Mouse (Mus musculus): ENCODE measurements around the gene Laptm5. TPM values are rescaled to one million over a fixed set of nuclear protein-coding genes. Genes with fewer than 3 reads are reported as not detected.

Laptm5 gene
- polyA plus RNA-seq, 1 experiment from 2014 or later = 20.7 TPM

GRCm38 (mm10) chr4:130905025-130905424 is 7.9 kb upstream of the Laptm5 start:
- H3K9ac ChIP-seq (ENCODE audit: low read length) = no peak overlapping the region
- no peak overlapping the region for H3K4me3 ChIP-seq (ENCODE audit: low read depth, low read length)
- no peaks in the 10 kb centered on the region for H3K36me3 ChIP-seq (ENCODE audit: control insufficient read depth, insufficient read depth, low read length)
- H3K4me1 ChIP-seq (replicated peaks; ENCODE audit: control insufficient read depth, insufficient read depth, low read length) = 0 out of 2 replicates have a peak, but pooled peaks cover 2% of the 10 kb centered on the region
- H3K9me3 ChIP-seq (ENCODE audit: control insufficient read depth, low read length) = no peaks in the 10 kb centered on the region
- H3K27me3 ChIP-seq (ENCODE audit: control insufficient read depth, insufficient read depth, low read length) = no peaks in the 10 kb centered on the region
- DNase-seq (ENCODE audit: low spot score) = no peak
- ATAC-seq (replicated peaks; ENCODE audit: low FRiP score) = no peak
- H3K4me2 ChIP-seq (ENCODE audit: low read depth, low read length, severe bottlenecking) = no peak overlapping the region
- 74% methylated on average over 7 of the region's 7 CpGs for WGBS
- H3K27ac ChIP-seq (ENCODE audit: low read depth, low read length) = no peak overlapping the region

GRCm38 (mm10) chr4:130905882-130906281 is 7.0 kb upstream of the Laptm5 start:
- no peak overlapping the region for H3K27ac ChIP-seq (ENCODE audit: low read depth, low read length)
- WGBS = 87% methylated on average over 6 of the region's 6 CpGs

GRCm38 (mm10) chr4:130906296-130906695 is 6.6 kb upstream of the Laptm5 start:
- Histone ChIP-seq H3K4me3 (ENCODE audit: low read depth, low read length) (no peak overlapping the region), H3K4me2 (ENCODE audit: low read depth, low read length, severe bottlenecking) (no peak overlapping the region), H3K9me3 (ENCODE audit: control insufficient read depth, low read length) (no peaks in the 10 kb centered on the region), H3K4me1 (replicated peaks; ENCODE audit: control insufficient read depth, insufficient read depth, low read length) (0 out of 2 replicates have a peak, but pooled peaks cover 2% of the 10 kb centered on the region), H3K27me3 (ENCODE audit: control insufficient read depth, insufficient read depth, low read length) (no peaks in the 10 kb centered on the region), H3K9ac (ENCODE audit: low read length) (no peak overlapping the region), H3K36me3 (ENCODE audit: control insufficient read depth, insufficient read depth, low read length) (no peaks in the 10 kb centered on the region), H3K27ac (ENCODE audit: low read depth, low read length) (no peak overlapping the region)
- no peak for DNase-seq (ENCODE audit: low spot score)
- no peak for ATAC-seq (replicated peaks; ENCODE audit: low FRiP score)
- 36% methylated on average over 8 of the region's 8 CpGs for WGBS

More at GRCm38 (mm10) chr4:130905882-130906281, 7.0 kb upstream of the Laptm5 start:
- Histone ChIP-seq H3K4me3 (ENCODE audit: low read depth, low read length) (no peak overlapping the region), H3K27me3 (ENCODE audit: control insufficient read depth, insufficient read depth, low read length) (no peaks in the 10 kb centered on the region), H3K9ac (ENCODE audit: low read length) (no peak overlapping the region), H3K4me1 (replicated peaks; ENCODE audit: control insufficient read depth, insufficient read depth, low read length) (0 out of 2 replicates have a peak, but pooled peaks cover 2% of the 10 kb centered on the region), H3K4me2 (ENCODE audit: low read depth, low read length, severe bottlenecking) (no peak overlapping the region), H3K36me3 (ENCODE audit: control insufficient read depth, insufficient read depth, low read length) (no peaks in the 10 kb centered on the region), H3K9me3 (ENCODE audit: control insufficient read depth, low read length) (no peaks in the 10 kb centered on the region)
- DNase-seq (ENCODE audit: low spot score) (no peak), ATAC-seq (replicated peaks; ENCODE audit: low FRiP score) (no peak)

GRCm38 (mm10) chr4:130907200-130908069 is 5.5 kb upstream of the Laptm5 start:
- Histone ChIP-seq H3K9me3 (ENCODE audit: control insufficient read depth, low read length) (no peaks in the 10 kb centered on the region), H3K4me3 (ENCODE audit: low read depth, low read length) (no peak overlapping the region), H3K4me2 (ENCODE audit: low read depth, low read length, severe bottlenecking) (no peak overlapping the region), H3K4me1 (replicated peaks; ENCODE audit: control insufficient read depth, insufficient read depth, low read length) (no peaks in the 10 kb centered on the region), H3K27me3 (ENCODE audit: control insufficient read depth, insufficient read depth, low read length) (no peaks in the 10 kb centered on the region), H3K27ac (ENCODE audit: low read depth, low read length) (no peak overlapping the region), H3K36me3 (ENCODE audit: control insufficient read depth, insufficient read depth, low read length) (no peaks in the 10 kb centered on the region), H3K9ac (ENCODE audit: low read length) (no peak overlapping the region)
- ATAC-seq (replicated peaks; ENCODE audit: low FRiP score) (no peak), DNase-seq (ENCODE audit: low spot score) (no peak)
- WGBS = 82% methylated on average over 19 of the region's 19 CpGs

- no peaks in the 10 kb centered on the region for H3K27me3 ChIP-seq (ENCODE audit: control insufficient read depth, insufficient read depth, low read length)
- H3K27ac ChIP-seq (ENCODE audit: low read depth, low read length) = no peak overlapping the region
- H3K4me2 ChIP-seq (ENCODE audit: low read depth, low read length, severe bottlenecking) = no peak overlapping the region
- no peak overlapping the region for H3K9ac ChIP-seq (ENCODE audit: low read length)
- ATAC-seq (replicated peaks; ENCODE audit: low FRiP score) = no peak
- no peak for DNase-seq (ENCODE audit: low spot score)
- H3K4me3 ChIP-seq (ENCODE audit: low read depth, low read length) = no peak overlapping the region
- H3K36me3 ChIP-seq (ENCODE audit: control insufficient read depth, insufficient read depth, low read length) = no peaks in the 10 kb centered on the region
- H3K9me3 ChIP-seq (ENCODE audit: control insufficient read depth, low read length) = no peaks in the 10 kb centered on the region
- no peaks in the 10 kb centered on the region for H3K4me1 ChIP-seq (replicated peaks; ENCODE audit: control insufficient read depth, insufficient read depth, low read length)
- 89% methylated on average over 10 of the region's 10 CpGs for WGBS
These were observed 4.8 kb upstream of the Laptm5 start for GRCm38 (mm10) chr4:130908133-130908532.

GRCm38 (mm10) chr4:130909167-130909874 is 3.6 kb upstream of the Laptm5 start:
- Histone ChIP-seq H3K4me2 (ENCODE audit: low read depth, low read length, severe bottlenecking) (no peak overlapping the region), H3K27me3 (ENCODE audit: control insufficient read depth, insufficient read depth, low read length) (no peaks in the 10 kb centered on the region), H3K36me3 (ENCODE audit: control insufficient read depth, insufficient read depth, low read length) (no peaks in the 10 kb centered on the region), H3K9me3 (ENCODE audit: control insufficient read depth, low read length) (no peaks in the 10 kb centered on the region), H3K4me1 (replicated peaks; ENCODE audit: control insufficient read depth, insufficient read depth, low read length) (no peaks in the 10 kb centered on the region), H3K27ac (ENCODE audit: low read depth, low read length) (no peak overlapping the region), H3K4me3 (ENCODE audit: low read depth, low read length) (no peak overlapping the region), H3K9ac (ENCODE audit: low read length) (no peak overlapping the region)
- DNase-seq (ENCODE audit: low spot score) (no peak), ATAC-seq (replicated peaks; ENCODE audit: low FRiP score) (no peak)
- WGBS = 67% methylated on average over 17 of the region's 17 CpGs

GRCm38 (mm10) chr4:130910666-130911065 is 2.3 kb upstream of the Laptm5 start:
- ATAC-seq (replicated peaks; ENCODE audit: low FRiP score) (no peak), DNase-seq (ENCODE audit: low spot score) (no peak)
- no peak overlapping the region for H3K4me3 ChIP-seq (ENCODE audit: low read depth, low read length)
- 49% methylated on average over 7 of the region's 7 CpGs for WGBS
- no peaks in the 10 kb centered on the region for H3K9me3 ChIP-seq (ENCODE audit: control insufficient read depth, low read length)
- no peak overlapping the region for H3K27ac ChIP-seq (ENCODE audit: low read depth, low read length)
- no peak overlapping the region for H3K9ac ChIP-seq (ENCODE audit: low read length)
- no peaks in the 10 kb centered on the region for H3K27me3 ChIP-seq (ENCODE audit: control insufficient read depth, insufficient read depth, low read length)
- no peaks in the 10 kb centered on the region for H3K4me1 ChIP-seq (replicated peaks; ENCODE audit: control insufficient read depth, insufficient read depth, low read length)
- H3K36me3 ChIP-seq (ENCODE audit: control insufficient read depth, insufficient read depth, low read length) = no peaks in the 10 kb centered on the region
- H3K4me2 ChIP-seq (ENCODE audit: low read depth, low read length, severe bottlenecking) = no peak overlapping the region

GRCm38 (mm10) chr4:130912626-130913025 is 299 bp upstream of the Laptm5 start:
- no peaks in the 10 kb centered on the region for H3K4me1 ChIP-seq (replicated peaks; ENCODE audit: control insufficient read depth, insufficient read depth, low read length)
- H3K4me3 ChIP-seq (ENCODE audit: low read depth, low read length) = no peak overlapping the region
- H3K27ac ChIP-seq (ENCODE audit: low read depth, low read length) = no peak overlapping the region
- H3K36me3 ChIP-seq (ENCODE audit: control insufficient read depth, insufficient read depth, low read length) = no peaks in the 10 kb centered on the region
- DNase-seq (ENCODE audit: low spot score) (no peak), ATAC-seq (replicated peaks; ENCODE audit: low FRiP score) (no peak)
- no peaks in the 10 kb centered on the region for H3K9me3 ChIP-seq (ENCODE audit: control insufficient read depth, low read length)
- no peak overlapping the region for H3K4me2 ChIP-seq (ENCODE audit: low read depth, low read length, severe bottlenecking)
- 98% methylated on average over 3 of the region's 3 CpGs for WGBS
- H3K27me3 ChIP-seq (ENCODE audit: control insufficient read depth, insufficient read depth, low read length) = no peaks in the 10 kb centered on the region
- no peak overlapping the region for H3K9ac ChIP-seq (ENCODE audit: low read length)

Data from forebrain, embryonic 11.5 days (tissue).